22 mouse cellular contexts compared by ENCODE assay signal in genomic region chr3:15200990-15201389, GRCm38 (mm10).
"Had no signal": no experiment of that assay in that cellular context is flagged by ENCODE, and none has a peak within 500 bp of the region (broad histone marks: within the 10 kb centered on the region; RNA-seq: fewer than 3 reads in every experiment).

No protein-coding gene starts in this region.

- H3K4me2 ChIP-seq: heart, embryonic 11.5 days; heart, embryonic 13.5 days; heart, embryonic 15.5 days; hindbrain, embryonic 13.5 days; hindbrain, embryonic 15.5 days; limb, embryonic 13.5 days; limb, embryonic 15.5 days; liver, embryonic 13.5 days; liver, embryonic 15.5 days had no signal

- ATAC-seq: forebrain, postnatal 0 days; hindbrain, postnatal 0 days; intestine, embryonic 16.5 days had no signal

- DNase-seq: forebrain, postnatal 0 days; gastrocnemius, postnatal 14 days; gastrocnemius, postnatal 36 days; heart, adult 11 months; heart, adult 2 months; heart, postnatal 14 days; heart, postnatal 36 days; kidney, adult 11 months; layer of hippocampus, adult 9-11 months; layer of hippocampus, postnatal 36 days; left cerebral cortex, postnatal 4 days; liver, embryonic 13.5 days had no signal

- H3K36me3 ChIP-seq: heart, embryonic 13.5 days; heart, embryonic 15.5 days; hindbrain, embryonic 13.5 days; hindbrain, embryonic 15.5 days; limb, embryonic 13.5 days; limb, embryonic 15.5 days; liver, embryonic 13.5 days; liver, embryonic 15.5 days had no signal

- H3K27ac ChIP-seq: heart, adult 2 months; heart, embryonic 13.5 days; heart, embryonic 15.5 days; hindbrain, embryonic 13.5 days; hindbrain, embryonic 15.5 days; hindbrain, postnatal 0 days; limb, embryonic 13.5 days; limb, embryonic 15.5 days; liver, embryonic 13.5 days; liver, embryonic 15.5 days had no signal

- H3K9me3 ChIP-seq: heart, embryonic 13.5 days; heart, embryonic 15.5 days; hindbrain, embryonic 13.5 days; hindbrain, embryonic 15.5 days; limb, embryonic 13.5 days; limb, embryonic 15.5 days; liver, embryonic 13.5 days; liver, embryonic 15.5 days had no signal

- H3K27me3 ChIP-seq: heart, embryonic 13.5 days; heart, embryonic 15.5 days; hindbrain, embryonic 13.5 days; hindbrain, embryonic 15.5 days; limb, embryonic 13.5 days; limb, embryonic 15.5 days; liver, embryonic 13.5 days; liver, embryonic 15.5 days had no signal

- H3K4me3 ChIP-seq: heart, adult 2 months; heart, embryonic 13.5 days; heart, embryonic 15.5 days; hindbrain, embryonic 13.5 days; hindbrain, embryonic 15.5 days; limb, embryonic 13.5 days; limb, embryonic 15.5 days; liver, embryonic 13.5 days; liver, embryonic 15.5 days had no signal

- H3K9ac ChIP-seq: forebrain, postnatal 0 days; heart, embryonic 13.5 days; heart, embryonic 15.5 days; hindbrain, embryonic 13.5 days; hindbrain, embryonic 15.5 days; limb, embryonic 13.5 days; limb, embryonic 15.5 days; liver, embryonic 13.5 days; liver, embryonic 15.5 days had no signal

- H3K4me1 ChIP-seq: heart, embryonic 13.5 days; heart, embryonic 15.5 days; hindbrain, embryonic 13.5 days; hindbrain, embryonic 15.5 days; limb, embryonic 13.5 days; limb, embryonic 15.5 days; liver, embryonic 13.5 days had no signal
